Mouse (Mus musculus) heart, adult 2 months (tissue): Measurements from ENCODE around the gene 9130213A22Rik. TPM values are rescaled to one million over a fixed set of nuclear protein-coding genes. Genes with fewer than 3 reads are reported as not detected.

Experiments
- DNase-seq, 2 experiments: peaks; one replicate each; pipeline ENCODE4 v3.0.0; 2021
- H3K27ac ChIP-seq: fragments of 200-600 bp; 2 replicates; pipeline ENCODE4 v1.8.1; 2022
- H3K27me3 ChIP-seq: fragments of 200-500 bp; 2 replicates; pipeline ENCODE4 v1.6.1; 2012; ENCODE audit warnings: mild to moderate bottlenecking, low read length, inconsistent platforms, mixed read lengths; ENCODE audit not compliant: control insufficient read depth, insufficient read depth
- H3K36me3 ChIP-seq: fragments of 200-500 bp; 2 replicates; pipeline ENCODE4 v1.6.1; 2012; ENCODE audit warnings: low read length, inconsistent platforms; ENCODE audit not compliant: control insufficient read depth, insufficient read depth
- H3K4me1 ChIP-seq: fragments of 200-500 bp; 2 replicates; pipeline ENCODE4 v1.6.1; 2011; ENCODE audit warnings: low read length; ENCODE audit not compliant: control insufficient read depth, insufficient read depth
- H3K4me3 ChIP-seq: fragments of 200-600 bp; 2 replicates; pipeline ENCODE4 v1.8.1; 2022
- H3K79me2 ChIP-seq: fragments of 200-500 bp; replicated peaks from 2 replicates; pipeline ENCODE4 v1.6.1; 2012; ENCODE audit warnings: mild to moderate bottlenecking, inconsistent platforms, low read length, moderate library complexity, mixed read lengths; ENCODE audit not compliant: control insufficient read depth, insufficient read depth
- H3K9ac ChIP-seq: fragments of 200-500 bp; 2 replicates; pipeline ENCODE4 v1.6.1; 2012; ENCODE audit warnings: low read depth, mild to moderate bottlenecking, control low read depth, inconsistent platforms, low read length, mixed read lengths
- CTCF ChIP-seq: fragments of 200-600 bp; IDR thresholded peaks from 2 replicates; pipeline ENCODE4 v1.8.1; 2022; ENCODE audit warnings: antibody characterized with exemption, mild to moderate bottlenecking, moderate library complexity
- EP300 ChIP-seq: fragments of 200-500 bp; IDR thresholded peaks from 2 replicates; pipeline ENCODE4 v1.6.1; 2011; ENCODE audit warnings: low read depth, low read length, control low read depth; ENCODE audit not compliant: insufficient read depth
- POLR2A ChIP-seq: fragments of 200-500 bp; IDR thresholded peaks from 2 replicates; pipeline ENCODE4 v1.6.1; 2011; ENCODE audit warnings: mild to moderate bottlenecking, low read depth, low read length, control low read depth; ENCODE audit not compliant: insufficient read depth
- WGBS: fragments of 180-500 bp; shearing (Covaris S2); methylation state at CpG from one replicate; pipeline ENCODE4 v1.1.7; 2018; 5-methylcytosine and 5-hydroxymethylcytosine counted together
- intact Hi-C: fragments of 180-260 bp; cut with DNase I; formaldehyde crosslinking; loops from one replicate; pipeline ENCODE4 v1.15.1; 2025
- polyA plus RNA-seq: library from polyadenylated mRNA; depleted of rRNA; stranded (reverse); fragments of >200 nt; gene quantifications from 2 replicates; pipeline ENCODE4 v1.2.3, GENCODE M21; 2012
- total RNA-seq, 2 experiments: library from RNA; stranded (reverse); gene quantifications; 2 replicates each; pipeline ENCODE4 v1.2.3; 2021

Gene 9130213A22Rik
- total and polyA plus RNA-seq, 3 experiments, result 0.21 to 0.82 (median 0.23) TPM

DNA sequence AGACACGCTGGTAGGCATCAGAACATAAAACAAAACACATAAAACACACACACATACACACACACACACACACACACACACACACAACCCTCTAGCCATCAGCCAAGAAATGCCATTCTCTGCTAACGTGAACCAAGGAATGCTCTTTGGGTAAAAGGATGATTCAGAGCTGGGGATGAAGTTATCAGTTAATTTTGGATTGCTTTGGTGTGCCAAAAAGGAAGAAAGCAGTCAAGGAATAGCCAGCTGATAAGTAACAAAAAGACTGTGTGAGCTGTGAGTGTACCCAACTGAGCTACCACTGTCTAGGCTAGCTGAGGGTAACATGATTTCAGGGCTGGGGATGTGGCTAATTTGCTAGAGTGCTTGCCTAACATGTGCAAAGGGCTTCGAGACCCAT lies 8.4 kb downstream of the 9130213A22Rik start:
- intact Hi-C loops, result no loop called here
- Histone ChIP-seq H3K4me1 (no peaks in the 10 kb centered on the region; the same call in 1 of the 2 replicates), H3K9ac (no peak overlapping the region), H3K36me3 (no peaks in the 10 kb centered on the region; the same call in 1 of the 2 replicates), H3K79me2 (no peaks in the 10 kb centered on the region), H3K27ac (no peak overlapping the region), H3K4me3 (no peak overlapping the region), H3K27me3 (no peaks in the 10 kb centered on the region)
- TF ChIP-seq POLR2A (no peak), EP300 (no peak), CTCF (no peak)
- WGBS, result 74% methylated on average over 3 of the region's 3 CpGs
- DNase-seq, result no peak

DNA sequence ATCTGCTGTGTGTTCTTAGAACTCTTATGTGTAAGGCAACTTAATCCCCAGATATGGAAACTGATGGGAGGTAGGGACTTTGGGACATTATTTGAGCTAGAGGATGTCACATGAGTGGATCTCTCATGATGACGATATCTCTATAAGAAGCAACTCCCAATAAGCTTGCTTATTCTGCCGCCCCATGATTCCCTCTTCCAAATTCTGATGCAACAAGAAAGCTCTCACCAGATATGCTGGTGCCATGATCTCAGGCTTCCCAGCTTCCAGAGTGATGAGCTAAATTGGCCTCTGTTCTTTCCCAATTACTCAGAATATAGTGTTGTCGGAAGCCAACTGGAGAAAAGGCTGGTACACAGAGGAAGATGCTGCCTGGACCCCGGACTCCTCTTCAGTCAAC lies 10.5 kb downstream of the 9130213A22Rik start:
- H3K4me3 ChIP-seq, result no peak overlapping the region
- intact Hi-C loops, result no loop called here
- H3K4me1 ChIP-seq, result no peaks in the 10 kb centered on the region; the same call in 1 of the 2 replicates
- H3K36me3 ChIP-seq, result no peaks in the 10 kb centered on the region; the same call in 1 of the 2 replicates
- 49% methylated on average over 4 of the region's 4 CpGs for WGBS
- TF ChIP-seq CTCF, result no peak
- TF ChIP-seq EP300, result no peak
- no peak for TF ChIP-seq POLR2A
- H3K79me2 ChIP-seq, result no peaks in the 10 kb centered on the region
- H3K9ac ChIP-seq, result no peak overlapping the region
- H3K27me3 ChIP-seq, result no peaks in the 10 kb centered on the region
- DNase-seq, result no peak
- no peak overlapping the region; the same call in 1 of the 2 replicates for H3K27ac ChIP-seq

DNA sequence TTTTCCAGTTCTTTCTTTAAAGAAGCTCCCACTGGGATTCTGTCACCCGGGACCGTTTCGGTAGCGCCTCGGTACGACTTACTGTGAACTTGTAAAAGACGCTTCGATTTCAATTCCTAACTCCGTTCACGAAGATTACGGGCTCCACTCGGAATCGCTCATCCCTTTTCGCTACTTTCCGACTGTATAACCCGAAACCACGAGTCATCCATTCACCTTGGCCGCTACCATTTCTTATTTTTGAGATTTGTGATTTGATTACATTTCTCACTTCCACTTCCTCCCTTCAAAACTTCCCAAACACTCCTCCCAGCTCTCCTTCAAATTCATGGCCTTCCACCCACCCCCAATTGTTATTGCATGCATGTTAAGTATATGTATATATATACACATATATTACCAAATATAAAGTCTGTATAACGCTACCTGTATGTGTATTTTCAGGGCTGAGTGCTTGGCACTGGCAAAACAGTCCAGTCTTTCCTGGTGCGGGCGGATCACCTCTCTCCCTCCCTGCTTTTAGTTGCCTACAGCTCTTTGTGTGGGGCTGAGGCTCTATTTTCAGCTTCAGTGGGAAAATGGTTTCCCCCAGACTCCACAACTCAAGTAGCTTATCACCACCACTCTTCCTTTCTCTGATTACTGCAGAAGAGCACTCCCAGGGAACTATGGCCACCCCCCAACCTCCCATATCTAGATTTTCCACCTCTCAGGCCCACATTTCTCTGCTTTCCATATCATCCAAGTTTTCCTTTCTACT lies 11.2 kb downstream of the 9130213A22Rik start:
- H3K36me3 ChIP-seq, result no peaks in the 10 kb centered on the region; the same call in 1 of the 2 replicates
- H3K79me2 ChIP-seq, result no peaks in the 10 kb centered on the region
- no peak for TF ChIP-seq POLR2A
- no peak for TF ChIP-seq EP300
- TF ChIP-seq CTCF, result no peak
- peak overlapping the region; percentile 51 for H3K4me3 ChIP-seq
- 14% methylated on average over 21 of the region's 21 CpGs for WGBS
- intact Hi-C loops, result no loop called here
- no peaks in the 10 kb centered on the region for H3K27me3 ChIP-seq
- H3K9ac ChIP-seq, result peak overlapping the region; percentile 59
- H3K27ac ChIP-seq, result peak overlapping the region; percentile 36
- no peaks in the 10 kb centered on the region; the same call in 1 of the 2 replicates for H3K4me1 ChIP-seq
- no peak for DNase-seq

DNA sequence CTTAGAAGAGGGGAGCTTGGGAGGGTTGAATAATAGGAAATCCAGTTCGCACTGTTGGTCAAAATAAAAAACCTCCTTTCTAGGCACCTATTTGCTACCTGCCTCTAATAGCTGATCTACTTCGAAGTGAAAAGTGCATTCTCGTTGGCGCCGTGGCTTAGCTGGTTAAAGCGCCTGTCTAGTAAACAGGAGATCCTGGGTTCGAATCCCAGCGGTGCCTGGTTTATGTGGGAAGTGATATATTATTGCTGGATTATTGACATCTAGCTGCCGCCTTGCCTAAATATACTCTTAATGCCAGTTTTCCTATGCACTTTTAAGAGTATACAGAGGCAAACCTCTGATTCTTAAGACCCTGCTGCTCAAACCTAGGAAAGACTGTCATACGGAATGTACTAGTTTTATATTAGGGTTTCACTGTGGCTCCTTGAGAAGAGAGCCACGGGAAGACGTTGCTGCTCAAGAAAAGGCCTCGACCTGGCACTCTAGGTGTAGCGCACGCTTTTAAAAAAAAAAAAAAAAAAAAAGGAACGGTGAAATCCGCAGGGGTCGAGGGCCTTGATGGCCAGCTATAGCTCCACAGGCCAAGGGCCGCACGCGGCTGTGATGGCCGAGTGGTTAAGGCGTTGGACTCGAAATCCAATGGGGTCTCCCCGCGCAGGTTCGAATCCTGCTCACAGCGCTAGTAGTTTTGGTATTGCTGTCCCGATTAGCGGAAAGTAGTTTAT lies 11.9 kb downstream of the 9130213A22Rik start:
- Histone ChIP-seq H3K36me3 (no peaks in the 10 kb centered on the region; the same call in 1 of the 2 replicates), H3K79me2 (no peaks in the 10 kb centered on the region), H3K4me3 (peak overlapping the region; percentile 51), H3K27me3 (no peaks in the 10 kb centered on the region), H3K27ac (peak overlapping the region; percentile 57), H3K9ac (peak overlapping the region; percentile 59), H3K4me1 (no peaks in the 10 kb centered on the region; the same call in 1 of the 2 replicates)
- DNase-seq, result peak; percentile 90 to 96
- 3% methylated on average over 30 of the region's 30 CpGs for WGBS
- intact Hi-C loops, result loop anchor here (1.0 kb wide), 1 partner anchor 10 kb away; no protein-coding TSS in a partner anchor
- TF ChIP-seq POLR2A (peak; percentile 68), CTCF (no peak), EP300 (peak; percentile 94)

DNA sequence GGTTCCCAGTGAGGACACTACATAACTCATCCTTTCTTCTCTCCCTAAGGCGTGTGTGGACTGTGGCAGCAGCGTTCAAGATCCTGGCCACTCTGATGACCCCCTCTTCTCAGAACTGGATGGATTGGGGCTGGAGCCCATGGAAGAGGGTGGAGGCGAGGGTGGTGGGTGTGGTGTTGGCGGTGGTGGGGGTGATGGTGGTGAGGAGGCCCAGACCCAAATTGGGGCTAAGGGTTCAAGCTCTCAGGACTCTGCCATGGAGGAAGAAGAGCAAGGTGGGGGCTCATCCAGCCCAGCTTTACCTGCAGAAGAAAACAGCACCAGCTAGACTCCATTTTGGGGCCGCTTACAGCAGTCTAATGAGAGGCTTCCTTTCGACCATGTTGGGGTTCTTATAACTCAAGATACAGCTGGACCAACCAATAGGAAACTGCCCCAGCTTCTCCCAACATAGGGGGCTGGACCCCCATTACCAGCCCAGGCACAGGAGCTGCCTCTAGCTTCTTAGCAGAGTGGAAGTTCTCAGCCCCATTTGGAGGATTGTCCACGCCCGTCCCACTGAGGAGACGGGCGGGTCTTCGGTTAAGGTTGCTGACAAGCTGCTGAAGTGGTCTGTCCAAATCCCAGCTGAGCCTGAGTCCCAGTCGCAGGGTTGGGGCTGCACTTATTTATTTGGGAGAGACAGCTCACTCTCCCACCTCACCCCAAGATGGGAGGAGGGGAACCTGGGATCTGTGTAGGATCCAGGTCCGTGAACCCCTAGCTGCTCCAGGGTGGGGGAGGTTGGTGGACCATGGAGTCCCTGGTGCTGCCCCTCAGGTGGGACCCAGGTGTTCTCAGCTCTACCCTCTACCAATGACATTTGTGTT lies 13.1 kb downstream of the 9130213A22Rik start:
- Histone ChIP-seq H3K27me3 (no peaks in the 10 kb centered on the region), H3K79me2 (no peaks in the 10 kb centered on the region), H3K9ac (no peak overlapping the region), H3K4me3 (no peak overlapping the region), H3K36me3 (no peaks in the 10 kb centered on the region; the same call in 1 of the 2 replicates), H3K4me1 (no peaks in the 10 kb centered on the region; the same call in 1 of the 2 replicates), H3K27ac (no peak overlapping the region)
- intact Hi-C loops, result loop anchor here (10.0 kb wide), 1 partner anchor 296 kb away; no protein-coding TSS in a partner anchor
- 80% methylated on average over 13 of the region's 13 CpGs for WGBS
- peak in 1 of 2 experiments; percentile 35 for DNase-seq
- TF ChIP-seq CTCF, result no peak
